Mouse (Mus musculus) megakaryocyte, embryonic 14.5 days (primary cell): ENCODE data around the gene Mgea5.

Experiments used
- FLI1 ChIP-seq: IDR thresholded peaks from 2 replicates; pipeline ENCODE4 v1.6.1; 2012; ENCODE audit warnings: low read length, inconsistent platforms, mixed read lengths
- GATA1 ChIP-seq: IDR thresholded peaks from 3 replicates; pipeline ENCODE4 v1.6.1; 2012; ENCODE audit warnings: mixed read lengths, low read length, inconsistent platforms, borderline replicate concordance

DNA sequence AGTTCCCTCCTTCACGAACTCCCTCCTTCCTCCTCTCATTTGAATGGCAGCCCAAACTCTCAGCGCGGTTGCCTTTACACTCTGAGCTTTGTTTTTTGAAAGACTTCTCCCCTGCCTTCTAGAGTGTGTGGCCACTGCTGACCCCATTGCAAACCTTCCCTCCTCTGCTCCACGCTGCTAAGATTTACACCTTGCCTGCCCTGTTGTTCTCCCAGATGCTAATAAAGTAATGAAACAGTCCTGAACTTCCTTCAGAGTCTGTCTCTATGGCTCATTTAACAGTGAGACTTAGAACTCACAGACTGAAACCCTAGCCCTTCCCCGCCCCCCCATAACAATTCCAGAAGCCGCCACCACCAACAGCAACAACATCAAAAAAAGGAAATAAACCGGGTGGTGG is 5.7 kb upstream of the Mgea5 start:
- TF ChIP-seq GATA1 (no peak), FLI1 (no peak)
